Mouse (Mus musculus) cerebellum, adult 18-20 months (tissue): ENCODE measurements around the gene Mctp1.
"Not testable (repeated sequence)": the region's sequence is repeated elsewhere in the genome, so short reads cannot be mapped to it uniquely, and the experiment has no call there.

Experiments used
- DNase-seq, 2 experiments: peaks; one replicate each; pipeline ENCODE4 v3.0.0; 2021

The Mctp1 gene

DNA sequence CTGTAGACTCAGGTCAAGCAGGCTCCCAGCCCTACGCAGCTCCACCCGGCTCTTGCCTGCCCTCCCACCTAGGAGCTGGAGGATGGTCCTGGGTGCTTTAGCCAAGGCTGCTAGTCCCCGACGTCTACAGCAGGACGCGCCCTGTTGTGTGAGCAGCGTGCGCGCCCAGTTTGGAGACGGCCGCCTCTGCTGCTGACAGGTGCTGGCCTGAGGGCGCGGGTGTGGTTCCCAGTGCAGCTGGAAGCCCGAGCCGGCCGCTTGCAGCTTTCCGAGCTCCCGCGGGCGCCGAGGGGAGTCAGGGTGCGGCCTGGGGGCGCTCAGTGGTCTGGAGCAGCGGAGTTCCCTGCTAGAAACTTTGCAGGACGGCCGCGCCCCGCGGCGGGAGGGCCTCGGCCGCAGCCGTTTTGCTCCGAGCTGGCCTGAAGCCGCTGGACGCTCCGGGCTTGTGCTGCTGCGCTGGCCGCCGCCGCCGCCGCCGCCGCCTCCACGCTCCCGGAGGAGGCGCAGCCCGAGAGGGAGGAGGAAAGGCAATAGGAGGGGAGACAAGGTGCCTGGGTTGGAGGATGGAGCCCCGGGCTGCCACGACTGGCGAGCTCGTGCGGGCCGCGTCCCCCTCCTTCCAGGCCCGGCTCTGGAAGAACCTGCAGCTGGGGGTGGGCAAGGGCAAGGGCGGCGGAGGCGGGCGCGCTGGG is at the start of gene Mctp1:
Mctp1 (plus strand) TSS at position 564 of the 692 bp plus-strand sequence.
- peak; percentile 73 to 82 for DNase-seq

DNA sequence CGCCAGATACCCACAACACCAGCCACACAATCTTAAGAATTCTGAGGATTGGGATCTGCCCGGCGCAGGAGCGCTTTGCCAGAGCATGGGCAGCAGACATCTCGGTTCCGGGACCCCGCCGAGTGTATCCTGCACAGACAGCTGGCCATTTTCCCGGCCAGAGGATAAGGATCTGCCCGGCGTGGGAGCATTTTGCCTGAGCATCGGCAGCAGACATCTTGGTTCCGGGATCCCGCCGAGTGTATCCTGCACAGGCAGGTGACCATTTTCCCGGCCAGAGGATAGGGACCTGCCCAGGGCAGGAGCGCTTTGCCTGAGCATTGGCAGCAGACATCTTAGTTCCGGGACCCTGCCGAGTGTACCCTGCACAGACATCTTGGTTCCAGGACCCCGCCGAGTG is 38.4 kb upstream of the Mctp1 start:
- DNase-seq = peak; percentile 11 to 18

DNA sequence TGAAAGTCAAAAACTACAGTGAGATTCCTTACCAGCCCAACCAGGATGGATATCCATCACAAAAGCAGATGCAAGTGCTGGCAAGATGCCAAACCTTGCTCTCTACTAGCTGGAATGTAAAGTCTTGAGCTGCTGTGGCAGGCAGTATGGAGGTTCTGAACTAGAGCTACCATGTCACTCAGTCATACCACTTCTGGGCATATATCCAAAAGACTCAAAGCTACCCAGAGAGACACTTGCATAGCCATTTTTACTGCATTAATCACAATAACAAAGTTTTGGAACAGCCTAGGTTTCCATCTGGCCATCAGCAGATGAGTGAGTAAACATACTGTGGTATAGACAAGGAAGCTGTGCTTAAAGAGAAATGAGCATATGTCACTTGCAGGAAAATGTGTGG is 25.6 kb upstream of the Mctp1 start:
- peak; percentile 9 to 23 for DNase-seq

DNA sequence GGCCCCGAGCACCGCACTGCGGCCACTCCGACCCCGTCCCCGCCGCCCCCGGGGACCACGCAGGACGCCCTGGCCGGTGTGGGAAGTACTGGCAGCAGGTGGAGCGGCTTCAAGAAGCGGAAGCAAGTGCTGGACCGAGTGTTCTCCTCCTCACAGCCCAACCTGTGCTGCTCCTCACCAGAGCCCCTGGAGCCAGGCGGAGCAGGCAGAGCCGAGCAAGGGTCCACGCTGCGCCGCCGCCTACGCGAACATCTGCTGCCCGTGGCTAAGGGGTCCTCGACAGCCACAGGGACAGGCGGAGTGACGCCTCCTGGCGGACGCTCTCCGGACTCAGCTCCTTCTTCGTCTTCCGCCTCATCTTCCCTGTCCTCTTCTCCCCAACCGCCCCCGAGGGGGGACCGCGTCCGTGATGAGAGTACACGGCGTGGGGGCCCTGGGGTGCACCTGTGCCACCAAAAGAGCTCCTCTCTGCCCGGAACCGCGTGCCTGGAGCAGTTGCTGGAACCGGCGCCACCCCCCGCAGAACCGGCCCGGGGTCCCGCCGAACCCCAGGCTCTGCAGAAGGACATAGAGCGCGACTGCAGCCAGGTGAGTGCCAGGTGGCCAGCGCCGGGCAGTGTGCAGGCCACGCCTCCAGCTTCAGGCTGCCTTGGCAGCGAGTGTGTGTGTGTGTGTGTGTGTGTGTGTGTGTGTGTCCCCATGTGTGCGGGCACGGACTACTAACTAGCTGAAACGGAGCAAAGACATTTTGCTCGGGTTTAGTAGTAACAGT is 515 bp downstream of the Mctp1 start:
- peak; percentile 79 to 85 for DNase-seq

DNA sequence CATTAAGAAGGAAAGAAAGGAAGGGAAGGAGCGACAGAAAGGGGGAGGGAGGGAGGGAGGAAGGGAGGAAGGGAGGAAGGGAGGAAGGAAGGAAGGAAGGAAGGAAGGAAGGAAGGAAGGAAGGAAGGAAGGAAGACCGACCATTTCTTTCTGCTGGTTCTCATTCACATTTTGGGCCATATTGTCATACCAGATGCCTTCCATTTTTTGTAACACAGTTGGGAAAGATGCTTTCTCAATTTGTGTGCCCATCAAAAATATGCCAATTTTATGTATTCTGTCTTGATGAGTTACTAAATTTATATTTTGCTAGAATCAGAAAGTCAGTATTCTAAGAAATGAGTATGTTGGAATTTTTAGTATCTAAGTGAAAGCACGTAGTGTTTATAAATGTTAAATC is 4.3 kb downstream of the Mctp1 start:
- DNase-seq = no peak

DNA sequence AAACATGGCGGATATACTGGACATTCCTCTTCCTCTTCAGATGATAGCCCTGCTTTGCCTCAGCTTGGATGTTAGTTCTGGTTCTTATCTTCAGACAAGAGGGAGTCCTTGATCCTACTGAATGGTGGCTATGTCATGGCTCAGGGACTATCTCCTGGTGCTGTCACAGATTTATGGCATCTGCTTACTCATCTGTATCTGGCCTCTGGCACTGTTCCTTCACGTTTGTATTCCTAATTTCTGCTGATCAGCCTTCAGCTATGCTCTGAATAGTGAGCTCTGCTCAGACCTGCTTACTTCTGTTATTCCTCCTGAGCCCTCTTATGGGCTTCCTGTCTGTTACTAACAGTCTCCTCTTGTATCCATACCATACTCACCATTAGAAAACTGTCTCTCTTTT is 7.6 kb downstream of the Mctp1 start:
- no peak for DNase-seq

DNA sequence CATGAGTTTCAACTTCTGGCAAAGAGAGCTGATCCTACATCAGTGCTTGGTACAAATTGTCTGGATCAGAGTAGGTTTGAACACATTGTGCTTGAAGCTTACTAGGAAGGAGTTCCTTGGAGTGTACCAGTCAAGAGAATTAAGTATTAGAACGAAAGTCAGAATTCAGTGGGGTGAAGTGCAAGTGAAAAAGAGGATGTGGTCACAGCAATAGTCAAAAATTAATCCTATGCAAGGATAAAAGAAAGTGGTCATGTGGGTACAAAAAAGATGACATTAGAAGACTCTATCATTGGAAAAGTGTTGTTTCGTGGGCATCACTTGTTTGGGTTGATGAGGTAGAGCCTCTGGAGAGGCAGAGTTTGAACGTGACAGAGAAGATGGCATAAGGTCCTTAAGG is 8.8 kb downstream of the Mctp1 start:
- no peak for DNase-seq

DNA sequence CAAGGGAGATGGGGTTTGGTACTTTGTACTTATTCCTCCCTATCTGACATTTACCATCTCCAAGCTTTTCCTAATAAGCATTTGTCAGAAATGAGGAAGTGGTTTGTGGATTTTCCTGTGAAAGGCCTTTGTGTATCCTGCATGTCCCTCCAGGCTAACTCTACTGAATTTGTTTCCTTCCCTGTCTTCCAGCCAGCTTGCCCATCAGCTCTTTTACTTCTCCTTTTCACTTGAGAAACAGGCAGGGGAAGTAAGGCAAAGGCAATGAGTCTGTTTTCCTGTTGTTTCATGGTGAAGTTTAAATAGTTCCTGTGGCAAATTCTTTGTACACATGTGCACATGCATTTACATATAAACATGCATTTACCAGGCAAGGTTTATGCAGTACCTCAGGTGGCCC is 11.6 kb downstream of the Mctp1 start:
- DNase-seq = no peak

DNA sequence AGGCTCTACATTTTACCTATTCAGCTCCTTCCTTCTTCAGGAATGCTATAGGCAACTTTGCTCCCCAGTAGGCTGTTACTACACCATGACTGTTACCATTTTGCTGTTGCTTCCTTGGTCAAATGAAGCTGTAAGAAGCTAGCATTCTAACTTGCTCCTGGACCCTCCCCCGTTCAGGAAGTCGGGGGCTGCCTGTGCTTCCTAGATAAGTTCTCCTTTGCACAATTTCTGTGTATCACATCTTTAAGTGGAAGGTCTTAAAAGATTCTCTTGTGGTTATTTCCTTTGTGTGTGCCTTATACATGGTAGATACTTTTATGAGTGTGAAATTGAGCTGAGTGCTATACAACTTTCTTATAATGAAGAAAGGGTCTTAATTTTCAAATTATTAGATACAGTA is 25.0 kb downstream of the Mctp1 start:
- no peak for DNase-seq

DNA sequence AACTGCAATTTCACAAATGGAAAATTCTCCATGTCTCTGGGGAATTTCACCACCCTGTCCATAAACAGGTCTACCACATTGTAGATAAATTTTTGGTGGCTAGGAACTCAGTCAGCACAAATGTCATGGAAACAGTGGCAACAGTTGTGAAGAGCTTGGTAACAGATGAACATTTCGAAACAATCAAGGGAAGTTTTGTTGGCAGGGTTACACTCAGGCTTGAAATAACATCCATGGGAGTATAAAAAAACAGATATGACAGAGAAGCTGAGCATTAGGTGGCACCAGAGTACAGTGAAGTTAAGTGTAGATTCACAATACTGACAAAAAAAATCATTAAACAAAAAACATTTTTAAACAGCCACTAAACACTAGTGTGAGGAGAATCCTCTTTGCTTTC is 26.3 kb downstream of the Mctp1 start:
- no peak for DNase-seq

DNA sequence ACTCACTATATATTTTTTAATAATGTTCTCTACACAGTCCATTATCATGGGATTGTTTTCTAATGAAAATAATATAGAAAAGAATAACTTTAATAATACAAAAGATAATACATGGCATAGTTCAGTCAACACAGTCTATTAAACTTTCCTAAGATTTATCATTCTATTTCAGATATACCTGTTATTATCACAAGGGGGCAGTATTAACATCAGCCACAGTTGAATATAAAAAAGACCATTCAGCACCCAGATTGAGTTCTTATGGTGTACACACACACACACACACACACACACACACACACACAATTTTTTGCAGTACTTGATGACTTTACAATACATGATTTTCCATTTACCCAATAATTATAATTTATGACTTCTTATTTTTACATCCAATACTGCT is 31.0 kb downstream of the Mctp1 start:
- DNase-seq = no peak

DNA sequence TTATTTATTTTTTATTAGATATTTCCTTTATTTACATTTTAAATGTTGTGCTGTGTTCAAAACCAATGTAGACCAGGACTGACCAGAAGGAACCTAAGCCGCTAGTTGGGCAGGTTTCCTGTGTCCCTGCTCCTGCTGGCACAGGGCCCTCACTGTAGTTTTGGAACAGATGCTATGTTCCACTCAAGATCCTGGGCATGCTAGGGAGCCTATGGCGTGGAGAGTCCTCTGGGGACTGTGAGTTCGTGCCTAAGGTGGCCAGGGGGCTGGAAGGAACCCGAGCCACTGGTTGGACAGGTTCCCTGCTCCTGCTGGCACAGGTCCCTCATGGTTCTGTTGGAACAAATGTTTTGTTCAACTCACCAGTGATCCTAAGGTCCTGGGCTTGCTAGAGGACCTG is 35.8 kb downstream of the Mctp1 start:
- peak; percentile 89 to 90 for DNase-seq

DNA sequence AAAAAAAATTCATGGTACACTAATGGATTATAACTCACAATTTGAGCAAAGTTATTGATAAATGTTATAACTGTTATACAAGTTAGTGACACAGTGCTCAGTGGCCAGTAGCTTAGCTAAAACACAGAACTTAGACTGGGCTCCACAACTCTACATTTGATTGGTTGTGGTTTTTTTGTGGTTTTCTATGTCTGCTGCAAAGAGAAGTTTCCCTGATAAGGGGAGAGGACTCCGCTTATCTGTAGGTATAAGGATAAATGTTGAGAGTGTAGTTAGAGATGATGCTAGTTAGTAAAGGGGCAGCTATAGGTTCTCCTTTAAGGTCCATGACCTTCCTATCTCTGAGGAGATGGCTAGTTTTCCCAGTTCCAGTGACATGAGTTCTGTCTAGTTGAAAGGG is 36.7 kb downstream of the Mctp1 start:
- no peak for DNase-seq

DNA sequence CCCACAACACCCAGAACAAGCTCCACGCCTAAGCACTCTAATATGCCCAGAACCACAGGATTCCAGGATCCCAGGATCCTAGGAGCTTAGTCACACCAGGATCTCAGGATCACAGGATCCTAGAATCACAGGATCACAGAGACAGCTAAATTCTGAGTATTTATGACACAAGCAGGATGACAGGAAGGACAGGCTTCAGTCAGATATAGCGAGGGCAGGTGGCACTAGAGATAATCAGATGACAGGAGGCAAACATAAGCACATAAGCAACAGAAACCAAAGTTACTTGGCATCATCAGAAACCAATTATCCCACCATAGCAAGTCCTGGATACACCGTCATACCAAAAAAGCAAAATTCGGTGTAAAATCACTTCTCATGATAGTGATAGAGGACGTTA is 37.8 kb downstream of the Mctp1 start:
- DNase-seq = no peak

DNA sequence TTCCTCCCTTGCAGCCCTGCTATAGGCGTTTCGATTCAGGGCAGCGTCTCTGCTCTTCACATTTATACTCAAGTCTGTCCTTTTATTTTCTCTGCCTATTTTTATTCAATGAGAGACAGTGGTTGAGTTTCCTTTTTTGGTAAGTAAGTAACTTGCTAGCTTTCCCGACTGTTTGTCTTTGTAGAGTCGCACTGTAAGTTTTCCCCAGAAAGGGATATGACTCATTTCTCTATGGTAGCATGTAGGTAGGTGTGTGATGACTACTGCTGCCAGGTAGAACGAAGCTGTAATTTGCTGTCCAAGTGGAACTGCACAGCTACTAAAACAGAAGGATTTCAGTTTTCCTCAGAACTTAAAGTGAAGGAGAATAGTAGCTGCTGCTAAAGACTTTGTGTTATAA is 45.1 kb downstream of the Mctp1 start:
- DNase-seq = no peak

DNA sequence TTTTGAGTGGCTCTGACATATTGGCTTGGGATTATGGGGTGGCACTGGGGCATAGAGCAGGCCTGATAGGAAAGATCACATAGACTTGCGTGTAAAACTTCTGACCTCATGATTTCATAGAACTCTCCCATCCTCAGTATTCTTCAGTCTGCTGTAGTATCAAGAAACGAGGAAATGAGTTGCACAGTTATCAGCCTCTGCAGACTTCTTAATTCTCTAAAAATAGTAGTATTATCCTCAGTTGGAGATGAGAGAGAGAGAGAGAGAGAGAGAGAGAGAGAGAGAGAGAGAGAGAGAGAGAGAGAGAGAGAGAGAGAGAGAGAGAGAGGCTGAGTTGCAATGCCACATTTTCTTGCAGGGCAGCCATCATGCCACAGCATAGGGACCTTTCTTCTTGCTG is 45.6 kb downstream of the Mctp1 start:
- DNase-seq = no peak

DNA sequence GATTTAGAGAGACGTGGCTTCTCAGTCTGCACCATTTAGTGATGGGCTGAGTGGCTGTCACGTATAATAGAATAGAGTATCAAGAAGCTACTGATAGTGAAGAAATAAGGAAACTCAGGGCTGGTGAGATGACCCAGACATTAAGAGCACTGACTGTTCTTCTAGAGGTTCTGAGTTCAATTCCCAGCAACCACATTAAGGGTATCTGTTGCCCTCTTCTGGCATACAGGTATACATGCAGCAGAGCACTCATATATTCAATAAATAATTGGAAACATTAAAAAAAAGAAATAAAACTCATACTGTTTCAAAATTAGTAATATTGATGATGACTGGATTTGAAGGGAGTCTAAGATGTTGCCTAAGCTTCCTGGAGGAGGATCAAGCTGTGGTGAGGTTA is 47.6 kb downstream of the Mctp1 start:
- DNase-seq = no peak

DNA sequence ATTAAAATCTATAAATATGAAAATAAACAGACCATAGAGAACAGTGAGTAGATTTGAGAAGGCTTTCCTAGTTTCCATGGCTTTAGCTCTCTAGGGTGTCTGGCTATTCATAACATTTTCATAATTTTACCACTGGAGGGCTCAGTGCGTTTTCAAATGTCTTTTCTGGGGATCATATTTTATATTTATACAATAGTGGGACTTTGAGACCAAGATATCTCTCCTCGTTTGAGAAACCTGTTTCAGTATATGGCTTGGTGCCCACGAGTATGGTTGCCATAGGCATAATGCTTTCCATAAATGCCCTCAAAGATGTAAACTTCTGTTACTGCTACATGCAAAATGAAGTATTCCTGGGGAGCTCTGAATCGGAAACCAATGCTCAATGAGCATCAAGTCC is 49.1 kb downstream of the Mctp1 start:
- no peak for DNase-seq

DNA sequence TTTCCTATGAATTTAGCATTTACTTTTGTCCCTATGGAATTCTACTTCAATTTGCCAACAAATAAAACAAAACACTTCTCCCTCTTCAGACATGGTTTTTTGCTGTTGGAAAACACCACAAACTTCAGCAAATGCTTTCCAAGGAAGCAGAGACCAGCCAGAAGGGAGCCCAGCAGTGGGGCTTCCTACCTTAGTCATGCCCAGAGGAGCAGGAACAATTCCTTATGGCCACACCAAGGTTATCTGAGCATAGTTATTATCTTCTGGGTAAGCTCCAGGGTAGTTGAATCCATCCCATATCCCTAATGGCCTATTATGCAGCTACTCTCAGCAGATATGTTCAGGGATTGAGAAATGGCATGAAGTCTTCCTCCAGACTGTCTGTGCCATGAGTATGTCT is 52.1 kb downstream of the Mctp1 start:
- peak in 1 of 2 experiments; percentile 36 for DNase-seq

DNA sequence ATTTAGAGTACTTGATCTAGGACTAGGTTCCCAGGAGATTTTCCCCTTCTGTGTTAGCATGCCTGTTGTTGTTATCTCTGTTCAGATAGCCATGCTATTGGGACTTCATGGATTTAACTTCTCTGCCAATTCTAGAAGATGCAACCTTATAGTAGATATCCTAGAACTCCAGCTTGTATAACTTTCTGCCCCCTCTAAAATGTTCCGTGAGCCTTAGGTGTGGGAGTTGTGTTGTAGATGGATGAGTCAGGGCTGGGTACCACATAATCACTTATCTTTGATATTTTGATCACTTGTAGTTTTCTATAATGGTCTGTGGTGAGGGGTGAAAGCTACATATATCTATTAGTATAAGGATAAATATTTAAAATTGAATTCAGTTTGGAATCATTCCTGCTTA is 54.4 kb downstream of the Mctp1 start:
- no peak for DNase-seq

DNA sequence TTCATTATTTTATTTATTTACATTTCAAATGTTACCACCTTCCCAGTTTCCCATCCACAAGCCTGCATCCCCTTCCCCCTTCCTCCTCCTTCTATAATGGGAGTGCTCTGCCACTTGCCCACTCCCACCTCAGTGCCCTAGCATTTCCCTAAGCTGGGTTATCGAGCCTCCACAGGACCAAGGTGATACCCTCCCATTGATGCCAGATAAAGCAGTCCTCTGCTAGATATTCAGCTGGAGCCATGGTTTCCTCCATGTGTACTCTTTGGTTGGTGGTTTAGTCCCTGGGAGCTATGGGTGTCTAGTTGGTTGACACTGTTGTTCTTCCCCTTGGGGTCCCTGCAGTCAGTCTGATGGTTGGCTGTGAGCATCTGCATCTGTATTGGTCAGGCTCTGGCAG is 61.7 kb downstream of the Mctp1 start:
- DNase-seq = no peak

DNA sequence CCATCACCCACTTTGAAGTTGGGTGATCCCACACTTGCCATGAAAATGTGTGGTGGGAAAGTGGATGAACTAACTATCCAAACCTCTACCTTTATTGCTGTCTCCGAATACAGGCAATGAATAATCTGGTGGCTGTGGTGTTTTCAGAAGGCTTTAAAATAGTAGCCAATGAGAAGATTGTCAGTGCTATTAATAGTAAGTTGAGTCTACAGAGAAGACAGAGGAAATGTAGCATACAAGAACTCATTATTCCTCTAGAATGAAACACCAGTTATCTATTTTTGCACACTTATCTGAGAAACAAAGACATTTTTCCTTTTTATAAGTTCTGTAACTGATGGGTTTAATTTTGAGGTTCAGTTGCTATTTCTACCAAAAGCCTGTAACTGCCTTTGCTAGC is 63.2 kb downstream of the Mctp1 start:
- no peak for DNase-seq

DNA sequence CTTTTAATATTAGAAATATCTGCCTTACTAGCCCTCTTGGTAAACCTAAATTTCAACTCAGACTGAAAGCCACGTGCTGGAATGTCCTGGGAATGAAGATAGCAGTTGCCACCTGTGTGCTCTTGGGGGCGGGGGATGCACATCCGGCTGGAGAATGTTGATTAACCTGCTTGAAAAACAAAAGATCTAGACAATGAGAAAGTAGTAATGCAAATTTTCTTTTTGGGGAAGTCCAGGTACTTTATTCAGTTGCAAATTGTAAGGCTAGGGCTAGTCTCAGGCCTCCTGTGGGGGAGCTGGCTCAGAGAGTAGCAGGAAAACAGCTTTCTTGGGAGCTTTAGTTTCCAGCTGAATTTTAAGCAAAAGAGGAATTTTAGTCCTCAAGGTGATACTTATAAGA is 67.2 kb downstream of the Mctp1 start:
- not testable (repeated sequence) for DNase-seq

DNA sequence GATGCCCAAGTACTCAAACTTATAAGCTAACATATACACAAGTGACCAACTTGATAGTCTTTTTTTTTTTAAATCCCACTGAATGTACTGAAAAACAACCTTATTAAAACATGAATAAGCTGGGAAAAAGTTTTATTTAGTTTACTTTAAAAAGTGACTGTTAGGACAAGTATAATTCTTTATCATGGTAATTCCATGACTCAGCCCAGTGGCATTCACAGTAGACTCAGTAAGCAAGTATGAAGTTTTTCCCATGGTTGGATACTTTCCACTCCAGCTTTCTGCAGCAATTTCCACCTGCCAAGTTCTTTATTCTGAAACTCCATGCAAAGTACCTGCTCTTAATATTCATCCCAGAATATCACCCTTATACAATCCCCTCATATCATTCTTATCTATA is 97.3 kb downstream of the Mctp1 start:
- no peak for DNase-seq

DNA sequence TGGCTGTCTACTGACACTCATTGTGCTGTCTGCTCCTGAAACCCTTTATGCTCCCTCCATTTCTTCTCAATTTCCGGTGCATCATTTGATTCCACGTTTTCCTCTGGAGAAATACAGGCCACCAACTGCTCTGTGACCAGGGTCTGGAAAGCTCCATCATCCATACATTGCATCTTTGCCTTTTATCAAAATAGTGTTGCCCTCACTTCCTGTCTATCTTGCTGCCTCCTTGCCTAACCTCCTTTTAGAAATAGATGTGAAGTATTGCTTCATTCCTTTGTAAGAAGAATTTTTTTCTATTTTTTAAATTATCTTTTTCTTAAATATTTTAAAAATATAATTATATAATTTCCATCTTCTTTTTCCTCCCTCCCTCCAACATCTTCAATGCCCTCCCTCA is 98.7 kb downstream of the Mctp1 start:
- DNase-seq = no peak
